22 mouse cellular contexts compared by ENCODE assay signal in genomic region chr5:100766026-100766425, GRCm38 (mm10). TPM values are rescaled to one million over a fixed set of nuclear protein-coding genes. Genes with fewer than 3 reads are reported as not detected.
DNase-seq lines count a peak whose midpoint lies in the region; ATAC-seq and TF ChIP-seq lines count a peak whose summit lies in the region.
"Had no signal": no experiment of that assay in that cellular context is flagged by ENCODE, and none has a peak within 500 bp of the region (broad histone marks: within the 10 kb centered on the region; RNA-seq: fewer than 3 reads in every experiment).

No protein-coding gene starts in this region.

- no peaks in the 10 kb centered on the region for H3K9me3 ChIP-seq in liver, embryonic 12.5 days (replicated peaks)
- H3K9me3 ChIP-seq in liver, postnatal 0 days (ENCODE audit: low read length) = no peaks in the 10 kb centered on the region
- H3K9me3 ChIP-seq: embryonic facial prominence, embryonic 10.5 days; forebrain, embryonic 13.5 days; G1E; heart, embryonic 13.5 days; hindbrain, embryonic 12.5 days had no signal

- peak; percentile 86 for ATAC-seq in frontal cortex, adult (ENCODE audit: low TSS enrichment)
- ATAC-seq in liver, embryonic 12.5 days = peak; percentile 21; the same call in 1 of the 2 replicates
- ATAC-seq in liver, postnatal 0 days = no peak
- ATAC-seq: activated CD4-positive, CD25-positive, alpha-beta regulatory T cell, adult 4 months; CD4-positive, CD25-positive, alpha-beta regulatory T cell, adult 4 months; forebrain, embryonic 13.5 days; forebrain, postnatal 0 days; hindbrain, embryonic 16.5 days had no signal

- no peak overlapping the region for H3K4me2 ChIP-seq in liver, embryonic 12.5 days
- no peak overlapping the region for H3K4me2 ChIP-seq in liver, postnatal 0 days (ENCODE audit: low read depth, low read length)
- H3K4me2 ChIP-seq: forebrain, embryonic 13.5 days; heart, embryonic 13.5 days; hindbrain, embryonic 12.5 days had no signal

- no peak overlapping the region for H3K9ac ChIP-seq in liver, embryonic 12.5 days
- no peak overlapping the region for H3K9ac ChIP-seq in liver, postnatal 0 days (replicated peaks)
- H3K9ac ChIP-seq: forebrain, embryonic 13.5 days; forebrain, postnatal 0 days; heart, embryonic 13.5 days; hindbrain, embryonic 12.5 days had no signal

- no peaks in the 10 kb centered on the region for H3K27me3 ChIP-seq in liver, embryonic 12.5 days (replicated peaks)
- H3K27me3 ChIP-seq in liver, postnatal 0 days (ENCODE audit: insufficient read depth, low read length) = no peaks in the 10 kb centered on the region
- H3K27me3 ChIP-seq: forebrain, embryonic 13.5 days; heart, embryonic 13.5 days; hindbrain, embryonic 12.5 days had no signal

- no peak overlapping the region for H3K27ac ChIP-seq in liver, embryonic 12.5 days
- no peak overlapping the region for H3K27ac ChIP-seq in liver, postnatal 0 days (ENCODE audit: low read depth)
- H3K27ac ChIP-seq: embryonic facial prominence, embryonic 10.5 days; forebrain, embryonic 13.5 days; heart, embryonic 13.5 days; hindbrain, embryonic 12.5 days had no signal

- DNase-seq in frontal cortex, postnatal 10 days (ENCODE audit: low spot score in 2 of 2) = no peak
- DNase-seq in liver, postnatal 0 days = no peak
- DNase-seq in R1 (ENCODE audit: low read depth, low spot score) = peak; percentile 83
- DNase-seq in thymus, postnatal 25 days = no peak
- DNase-seq in cerebellum, postnatal 25 days = no peak
- DNase-seq: adrenal gland, postnatal 14 days; B cell, adult 2 months; cerebellum, adult 18-20 months; cerebellum, adult 9-11 months; forebrain, postnatal 0 days; gastrocnemius, postnatal 14 days; heart, postnatal 36 days had no signal

- WGBS in liver, embryonic 12.5 days (ENCODE audit: insufficient replicate concordance) = 94% methylated on average over 7 of the region's 7 CpGs
- 93% methylated on average over 7 of the region's 7 CpGs for whole genome bisulfite sequencing in liver, postnatal 0 days (ENCODE audit: insufficient replicate concordance)

- TF ChIP-seq EP300 in liver, postnatal 0 days (IDR thresholded peaks at IDR 0.05; ENCODE audit: low read depth) = no peak

- TF ChIP-seq CTCF in liver, postnatal 0 days (IDR thresholded peaks at IDR 0.05; ENCODE audit: low read depth) = no peak

- H3K4me3 ChIP-seq in liver, embryonic 12.5 days = no peak overlapping the region
- H3K4me3 ChIP-seq in liver, postnatal 0 days (ENCODE audit: low read depth, low read length) = no peak overlapping the region
- H3K4me3 ChIP-seq: embryonic facial prominence, embryonic 10.5 days; forebrain, embryonic 13.5 days; heart, embryonic 13.5 days; hindbrain, embryonic 12.5 days had no signal

- no peaks in the 10 kb centered on the region for H3K4me1 ChIP-seq in liver, embryonic 12.5 days
- H3K4me1 ChIP-seq in liver, postnatal 0 days (ENCODE audit: insufficient read depth) = no peaks in the 10 kb centered on the region
- H3K4me1 ChIP-seq: embryonic facial prominence, embryonic 10.5 days; forebrain, embryonic 13.5 days; heart, embryonic 13.5 days; hindbrain, embryonic 12.5 days had no signal

- peaks cover 97% of the 10 kb centered on the region for H3K36me3 ChIP-seq in liver, embryonic 12.5 days
- peaks cover 74% of the 10 kb centered on the region for H3K36me3 ChIP-seq in liver, postnatal 0 days (replicated peaks; ENCODE audit: insufficient read depth, low read length)

RNA-seq across cellular contexts. Expression of gene Helq, which starts 32.4 kb away (rescaled TPM):
- polyA plus RNA-seq in liver, embryonic 12.5 days (2016; fragmentation: Nextera tagmentation; extraction: Ambion mirVana) = 22.2 and 23.4 TPM in 2 replicates
- polyA plus RNA-seq in liver, postnatal 0 days (2015; fragmentation: Nextera tagmentation; extraction: Ambion mirVana) = 4.0 and 5.6 TPM in 2 replicates

RNA-seq across cellular contexts. Expression of gene Mrps18c, which starts 32.4 kb away (rescaled TPM):
- 165 and 176 TPM in 2 replicates for polyA plus RNA-seq in liver, embryonic 12.5 days (2016; fragmentation: Nextera tagmentation; extraction: Ambion mirVana)
- 126 and 127 TPM in 2 replicates for polyA plus RNA-seq in liver, postnatal 0 days (2015; fragmentation: Nextera tagmentation; extraction: Ambion mirVana)

RNA-seq across cellular contexts. Expression of gene Hpse, which starts 46.5 kb away (rescaled TPM):
- polyA plus RNA-seq in liver, embryonic 12.5 days (2016; fragmentation: Nextera tagmentation; extraction: Ambion mirVana) = 2.2 and 2.5 TPM in 2 replicates
- polyA plus RNA-seq in liver, postnatal 0 days (2015; fragmentation: Nextera tagmentation; extraction: Ambion mirVana) = 3.0 and 3.2 TPM in 2 replicates
- polyA plus RNA-seq: G1E had no signal

RNA-seq across cellular contexts. Expression of gene Abraxas1, which starts 54.7 kb away (rescaled TPM):
- 23.3 and 24.3 TPM in 2 replicates for polyA plus RNA-seq in liver, embryonic 12.5 days (2016; fragmentation: Nextera tagmentation; extraction: Ambion mirVana)
- polyA plus RNA-seq in liver, postnatal 0 days (2015; fragmentation: Nextera tagmentation; extraction: Ambion mirVana) = 11.4 and 11.8 TPM in 2 replicates
